Mouse (Mus musculus) cortical plate, adult 2 months (tissue): ENCODE data around the gene Lpcat3. TPM values are rescaled to one million over a fixed set of nuclear protein-coding genes. Genes with fewer than 3 reads are reported as not detected.
A peak's percentile ranks its signal among the peaks of the same experiment; 100 is the strongest.

ENCODE experiments used
- H3K27ac ChIP-seq: fragments of 200-500 bp; 2 replicates; pipeline ENCODE4 v1.5.1; 2012; ENCODE audit warnings: low read length, control low read depth, inconsistent platforms; ENCODE audit not compliant: insufficient read depth
- H3K4me1 ChIP-seq: fragments of 200-500 bp; 2 replicates; pipeline ENCODE4 v1.6.1; 2011; ENCODE audit warnings: low read length; ENCODE audit not compliant: control insufficient read depth, insufficient read depth
- H3K4me3 ChIP-seq: fragments of 200-500 bp; 2 replicates; pipeline ENCODE4 v1.5.1; 2011; ENCODE audit warnings: mild to moderate bottlenecking, low read length, control low read depth; ENCODE audit not compliant: insufficient read depth
- CTCF ChIP-seq: fragments of 200-500 bp; IDR thresholded peaks from 2 replicates; pipeline ENCODE4 v1.5.1; 2011; ENCODE audit warnings: mild to moderate bottlenecking, control low read depth, low read length; ENCODE audit not compliant: insufficient read depth; ENCODE audit errors: extremely low read depth
- POLR2A ChIP-seq: fragments of 200-500 bp; IDR thresholded peaks from 2 replicates; pipeline ENCODE4 v1.6.1; 2011; ENCODE audit warnings: mild to moderate bottlenecking, low read length, control low read depth; ENCODE audit not compliant: insufficient read depth; ENCODE audit errors: extremely low read depth
- polyA plus RNA-seq: library from polyadenylated mRNA; depleted of rRNA; stranded (reverse); fragments of >200 nt; gene quantifications from 2 replicates; pipeline ENCODE4 v1.2.3, GENCODE M21; 2012

Lpcat3 gene
- polyA plus RNA-seq, 1 experiment: 47.6 TPM

- H3K27ac ChIP-seq: no peak overlapping the region
- no peak overlapping the region for H3K4me3 ChIP-seq
- no peaks in the 10 kb centered on the region for H3K4me1 ChIP-seq
- no peak for TF ChIP-seq POLR2A
- no peak for TF ChIP-seq CTCF
These were observed 56.6 kb downstream of the Lpcat3 start for GRCm38 (mm10) chr6:124719354-124719978.

GRCm38 (mm10) chr6:124720904-124721303, 58.1 kb downstream of the Lpcat3 start:
- TF ChIP-seq POLR2A (no peak), CTCF (no peak)
- no peak overlapping the region for H3K27ac ChIP-seq
- no peaks in the 10 kb centered on the region for H3K4me1 ChIP-seq
- H3K4me3 ChIP-seq: no peak overlapping the region

- no peaks in the 10 kb centered on the region for H3K4me1 ChIP-seq
- TF ChIP-seq CTCF: no peak
- TF ChIP-seq POLR2A: no peak
- H3K27ac ChIP-seq: no peak overlapping the region
- no peak overlapping the region for H3K4me3 ChIP-seq
These were observed 60.1 kb downstream of the Lpcat3 start for GRCm38 (mm10) chr6:124722876-124723473.

GRCm38 (mm10) chr6:124723541-124723940, 60.7 kb downstream of the Lpcat3 start:
- no peaks in the 10 kb centered on the region for H3K4me1 ChIP-seq
- no peak overlapping the region for H3K27ac ChIP-seq
- no peak overlapping the region for H3K4me3 ChIP-seq
- TF ChIP-seq POLR2A (no peak), CTCF (no peak)

GRCm38 (mm10) chr6:124724472-124724871, 61.6 kb downstream of the Lpcat3 start:
- no peak overlapping the region for H3K4me3 ChIP-seq
- H3K4me1 ChIP-seq: no peaks in the 10 kb centered on the region
- no peak overlapping the region for H3K27ac ChIP-seq
- TF ChIP-seq POLR2A (no peak), CTCF (no peak)

GRCm38 (mm10) chr6:124728621-124729020, 65.8 kb downstream of the Lpcat3 start:
- H3K4me1 ChIP-seq: no peaks in the 10 kb centered on the region
- TF ChIP-seq POLR2A (no peak), CTCF (no peak)
- no peak overlapping the region for H3K4me3 ChIP-seq
- H3K27ac ChIP-seq: no peak overlapping the region

- H3K4me3 ChIP-seq: no peak overlapping the region
- no peaks in the 10 kb centered on the region for H3K4me1 ChIP-seq
- TF ChIP-seq POLR2A (no peak), CTCF (no peak)
- no peak overlapping the region; the same call in 1 of the 2 replicates for H3K27ac ChIP-seq
These were observed 67.3 kb downstream of the Lpcat3 start for GRCm38 (mm10) chr6:124729850-124730705.

- H3K4me1 ChIP-seq: no peaks in the 10 kb centered on the region
- no peak for TF ChIP-seq POLR2A
- no peak overlapping the region for H3K4me3 ChIP-seq
- H3K27ac ChIP-seq: no peak overlapping the region
These were observed 68.2 kb downstream of the Lpcat3 start for GRCm38 (mm10) chr6:124731038-124731437.

- 0 out of 2 replicates have a peak overlapping the region, but pooled peaks have one; percentile 11 for H3K4me3 ChIP-seq
- H3K27ac ChIP-seq: no peak overlapping the region; the same call in 1 of the 2 replicates
- TF ChIP-seq POLR2A: no peak
- no peak for TF ChIP-seq CTCF
- no peaks in the 10 kb centered on the region for H3K4me1 ChIP-seq
These were observed 69.9 kb downstream of the Lpcat3 start for GRCm38 (mm10) chr6:124732476-124733370.
